In genomic region chr5:30711147-30712001, GRCm38 (mm10) we compare ENCODE assay signal across 9 mouse cellular contexts. TPM values are rescaled to one million over a fixed set of nuclear protein-coding genes. Genes with fewer than 3 reads are reported as not detected.
DNase-seq lines count a peak whose midpoint lies in the region; ATAC-seq and TF ChIP-seq lines count a peak whose summit lies in the region.
"Had no signal": no experiment of that assay in that cellular context is flagged by ENCODE, and none has a peak within 500 bp of the region (broad histone marks: within the 10 kb centered on the region; RNA-seq: fewer than 3 reads in every experiment).

Dpysl5 (plus strand) TSS chr5:30711564.

- peaks cover 78% of the 10 kb centered on the region for H3K27me3 ChIP-seq in forebrain, embryonic 10.5 days (ENCODE audit: poor library complexity, severe bottlenecking)
- H3K27me3 ChIP-seq in heart, embryonic 13.5 days (replicated peaks), result peaks cover 89% of the 10 kb centered on the region
- H3K27me3 ChIP-seq in kidney, postnatal 0 days (ENCODE audit: insufficient read depth, low read length), result peaks cover 19% of the 10 kb centered on the region
- peaks cover 17% of the 10 kb centered on the region for H3K27me3 ChIP-seq in liver, adult 2 months (ENCODE audit: control insufficient read depth, insufficient read depth, low read length)
- no peaks in the 10 kb centered on the region for H3K27me3 ChIP-seq in splenic B cell, adult 2 months (ENCODE audit: control insufficient read depth, insufficient read depth, low read length, poor library complexity, severe bottlenecking)

- no peak; the same call in 1 of the 2 replicates for TF ChIP-seq CTCF in kidney, postnatal 0 days (IDR thresholded peaks at IDR 0.05; ENCODE audit: low read depth)
- TF ChIP-seq CTCF in liver, adult 2 months (IDR thresholded peaks at IDR 0.05; ENCODE audit: low read depth, low read length), result no peak

- H3K4me3 ChIP-seq in forebrain, embryonic 10.5 days, result peak within 1 kb of the TSS; percentile 75
- peak within 1 kb of the TSS; percentile 57 for H3K4me3 ChIP-seq in heart, embryonic 13.5 days
- peak within 1 kb of the TSS; percentile 46 for H3K4me3 ChIP-seq in kidney, postnatal 0 days (replicated peaks; ENCODE audit: low read depth, low read length)
- H3K4me3 ChIP-seq in liver, adult 2 months (ENCODE audit: insufficient read depth, low read depth, low read length), result peak within 1 kb of the TSS; percentile 68

- TF ChIP-seq POLR2A in liver, adult 2 months (IDR thresholded peaks at IDR 0.05; ENCODE audit: extremely low read depth, insufficient read depth, low read length), result 0 out of 2 replicates have a peak, but pooled peaks have one; percentile 3

- WGBS in forebrain, embryonic 10.5 days, result under 1% methylated on average over 71 of the region's 71 CpGs
- under 1% methylated on average over 69 of the region's 71 CpGs for WGBS in heart, embryonic 13.5 days
- WGBS in kidney, postnatal 0 days, result under 1% methylated on average over 67 of the region's 71 CpGs
- 3% methylated on average over 71 of the region's 71 CpGs for WGBS in liver, adult 2 months

- peak within 1 kb of the TSS; percentile 82 for H3K4me2 ChIP-seq in heart, embryonic 13.5 days
- H3K4me2 ChIP-seq in kidney, postnatal 0 days (ENCODE audit: low read length), result peak within 1 kb of the TSS; percentile 95

- H3K4me1 ChIP-seq in forebrain, embryonic 10.5 days, result peaks cover 72% of the 10 kb centered on the region
- H3K4me1 ChIP-seq in heart, embryonic 13.5 days, result peaks cover 33% of the 10 kb centered on the region
- peaks cover 21% of the 10 kb centered on the region; the same call in 1 of the 2 replicates for H3K4me1 ChIP-seq in kidney, postnatal 0 days (replicated peaks; ENCODE audit: insufficient read depth, low read length)
- peaks cover 7% of the 10 kb centered on the region; the same call in 1 of the 2 replicates for H3K4me1 ChIP-seq in liver, adult 2 months (ENCODE audit: control insufficient read depth, insufficient read depth, low read length)

- H3K79me2 ChIP-seq in liver, adult 2 months (ENCODE audit: control insufficient read depth, insufficient read depth, low read length), result no peaks in the 10 kb centered on the region

- peak; percentile 34 for DNase-seq in c-Kit-positive CD71-positive TER-119-negative erythroid progenitor cells, embryonic 14.5 days (ENCODE audit: low read depth)
- DNase-seq in forebrain, embryonic 10.5 days (ENCODE audit: extremely low spot score, low spot score), result peak; percentile 94
- DNase-seq in kidney, postnatal 0 days (ENCODE audit: low spot score), result peak; percentile 48
- peak; percentile 67 for DNase-seq in liver, adult 2 months (ENCODE audit: extremely low read depth, low read depth, low spot score)
- peak; percentile 66 for DNase-seq in splenic B cell, adult 2 months (ENCODE audit: low read depth, low spot score)

- peaks cover 16% of the 10 kb centered on the region for H3K36me3 ChIP-seq in forebrain, embryonic 10.5 days (replicated peaks)
- no peaks in the 10 kb centered on the region for H3K36me3 ChIP-seq in heart, embryonic 13.5 days
- H3K36me3 ChIP-seq in kidney, postnatal 0 days (ENCODE audit: insufficient read depth, low read length), result no peaks in the 10 kb centered on the region
- no peaks in the 10 kb centered on the region for H3K36me3 ChIP-seq in liver, adult 2 months (ENCODE audit: control insufficient read depth, insufficient read depth, low read length)
- H3K36me3 ChIP-seq in splenic B cell, adult 2 months (ENCODE audit: control insufficient read depth, insufficient read depth, low read length, poor library complexity, severe bottlenecking), result no peaks in the 10 kb centered on the region

- peak within 1 kb of the TSS; percentile 77 for H3K9ac ChIP-seq in heart, embryonic 13.5 days
- peak within 1 kb of the TSS; percentile 65; the same call in 1 of the 2 replicates for H3K9ac ChIP-seq in kidney, postnatal 0 days (ENCODE audit: low read depth, low read length)
- peak within 1 kb of the TSS; percentile 44 for H3K9ac ChIP-seq in liver, adult 2 months (ENCODE audit: low read depth, low read length)

- ATAC-seq in CD4-positive, CD25-positive, alpha-beta regulatory T cell, adult 4 months, result peak; percentile 64
- ATAC-seq in heart, embryonic 13.5 days (ENCODE audit: extremely low read depth, insufficient number of reproducible peaks, low FRiP score, low TSS enrichment), result peak; percentile 72; the same call in 1 of the 2 replicates
- ATAC-seq in kidney, postnatal 0 days (replicated peaks; ENCODE audit: low FRiP score, low read depth), result peak; percentile 84
- ATAC-seq in monocyte, adult 5-6 weeks (replicated peaks; ENCODE audit: insufficient number of reproducible peaks, low FRiP score, low TSS enrichment, poor library complexity, severe bottlenecking), result peak; percentile 18; the same call in 1 of the 2 replicates

- no peaks in the 10 kb centered on the region for H3K9me3 ChIP-seq in forebrain, embryonic 10.5 days
- no peaks in the 10 kb centered on the region for H3K9me3 ChIP-seq in heart, embryonic 13.5 days
- no peaks in the 10 kb centered on the region for H3K9me3 ChIP-seq in kidney, postnatal 0 days (replicated peaks; ENCODE audit: low read length)

- peak within 1 kb of the TSS; percentile 92 for H3K27ac ChIP-seq in forebrain, embryonic 10.5 days
- H3K27ac ChIP-seq in heart, embryonic 13.5 days (replicated peaks), result no peak within 1 kb of the TSS
- no peak within 1 kb of the TSS for H3K27ac ChIP-seq in kidney, postnatal 0 days
- no peak within 1 kb of the TSS for H3K27ac ChIP-seq in liver, adult 2 months (replicated peaks; ENCODE audit: insufficient read depth, low read depth, low read length)

RNA-seq across cellular contexts. Expression of gene Dpysl5, which starts in this region (rescaled TPM):
- not detected for polyA plus RNA-seq in CD4-positive, CD25-positive, alpha-beta regulatory T cell, adult 4 months (2017; shearing (Covaris generic))
- polyA plus RNA-seq in forebrain, embryonic 10.5 days (2016; fragmentation: Nextera tagmentation; extraction: Ambion mirVana), result 61.5 and 64.0 TPM in 2 replicates
- 2.4 and 3.8 TPM in 2 replicates for polyA plus RNA-seq in heart, embryonic 13.5 days (2015; fragmentation: Nextera tagmentation; extraction: Ambion mirVana)
- 1.7 and 2.1 TPM in 2 replicates for polyA plus RNA-seq in kidney, postnatal 0 days (2015; fragmentation: Nextera tagmentation; extraction: Ambion mirVana)
- not detected in 2 replicates for total RNA-seq in liver, adult 2 months (2014; rRNA removed)
- 0.06 TPM in 2 replicates for polyA plus RNA-seq in liver, adult 2 months (2012; rRNA removed)
- total RNA-seq in monocyte, adult 5-6 weeks (2017), result 0.19 to 1.4 TPM (median 0.21 TPM) in 3 replicates
- total RNA-seq: MEL had no signal

Comparison
In these comparisons a context has a peak if more than half of its experiments do, and no peak if none do; other contexts are left out.
1. RNA of gene Dpysl5 (polyA plus RNA-seq): 61.5 to 64.0 TPM in forebrain, embryonic 10.5 days; 2.4 to 3.8 TPM in heart, embryonic 13.5 days, 1.7 to 2.1 TPM in kidney, postnatal 0 days, 0.06 TPM in liver, adult 2 months and not detected in CD4-positive, CD25-positive, alpha-beta regulatory T cell, adult 4 months; every median in the first group is over 10 times any median in the second.
2. Peak in ATAC-seq in CD4-positive, CD25-positive, alpha-beta regulatory T cell, adult 4 months; RNA of the gene not detected or under 1 TPM.
3. Peak in DNase-seq, H3K4me3 ChIP-seq and H3K9ac ChIP-seq in liver, adult 2 months; RNA of the gene not detected or under 1 TPM.
4. ATAC-seq: peak in every context shown above with its lines; median percentile 84 in kidney, postnatal 0 days; 72 in heart, embryonic 13.5 days; 64 in CD4-positive, CD25-positive, alpha-beta regulatory T cell, adult 4 months; 18 in monocyte, adult 5-6 weeks.
5. DNase-seq: peak in every context shown above with its lines; median percentile 94 in forebrain, embryonic 10.5 days; 67 in liver, adult 2 months; 66 in splenic B cell, adult 2 months; 48 in kidney, postnatal 0 days; 34 in c-Kit-positive CD71-positive TER-119-negative erythroid progenitor cells, embryonic 14.5 days.
6. Peak in every context shown above with its lines, with median percentiles within 50 percentile points of each other: H3K4me3 ChIP-seq and H3K9ac ChIP-seq.